Mouse (Mus musculus) heart, postnatal 0 days (tissue): ENCODE data around the gene Yod1.

Experiments
- CTCF ChIP-seq: IDR thresholded peaks from 2 replicates; pipeline ENCODE4 v1.5.1; 2016; ENCODE audit warnings: antibody characterized with exemption, control low read depth, low read depth
- EP300 ChIP-seq: IDR thresholded peaks from 2 replicates; pipeline ENCODE4 v1.6.1; 2016; ENCODE audit warnings: antibody characterized with exemption, low read depth

- no peak for TF ChIP-seq CTCF
- no peak for TF ChIP-seq EP300
These were observed 11.6 kb downstream of the Yod1 start for GRCm38 (mm10) chr1:130728708-130729107.
